Mouse (Mus musculus) spleen, adult 2 months (tissue): ENCODE data around the gene Smim4.

Experiments
- CTCF ChIP-seq: fragments of 200-500 bp; IDR thresholded peaks from 2 replicates; pipeline ENCODE4 v1.5.1; 2011; ENCODE audit warnings: mild to moderate bottlenecking, inconsistent platforms; ENCODE audit not compliant: insufficient read depth, insufficient read length, insufficient replicate concordance; ENCODE audit errors: extremely low read depth
- POLR2A ChIP-seq: fragments of 200-500 bp; IDR thresholded peaks from 2 replicates; pipeline ENCODE4 v1.6.1; 2011; ENCODE audit warnings: low read depth, low read length, inconsistent platforms

DNA sequence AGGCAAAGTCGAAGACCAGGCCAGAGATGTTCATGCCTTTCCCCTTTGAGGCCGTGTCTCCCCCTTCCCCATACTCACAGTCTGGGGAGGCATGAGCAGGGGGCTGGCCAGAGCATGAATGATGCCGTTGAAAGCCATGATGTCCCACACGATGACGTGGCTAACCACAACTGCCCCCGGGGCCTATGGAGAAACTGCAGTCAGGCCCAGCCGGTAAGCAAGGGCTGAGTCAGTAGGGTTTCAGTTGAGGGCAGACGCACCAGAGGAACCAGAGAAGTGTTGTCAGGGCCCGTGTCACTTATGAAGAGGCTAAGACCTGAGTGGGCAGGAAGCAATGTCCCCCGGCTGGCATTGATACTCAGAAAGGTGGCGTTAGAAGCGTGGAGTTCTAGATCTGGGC, 10.9 kb upstream of the Smim4 start:
- TF ChIP-seq CTCF (no peak), POLR2A (no peak)
